Mouse (Mus musculus): ENCODE measurements around the gene Enpp6. TPM values are rescaled to one million over a fixed set of nuclear protein-coding genes. Genes with fewer than 3 reads are reported as not detected.

Gene Enpp6
- total and polyA plus RNA-seq, 3 experiments, result 2.9 to 5.9 (median 3.5) TPM

DNA sequence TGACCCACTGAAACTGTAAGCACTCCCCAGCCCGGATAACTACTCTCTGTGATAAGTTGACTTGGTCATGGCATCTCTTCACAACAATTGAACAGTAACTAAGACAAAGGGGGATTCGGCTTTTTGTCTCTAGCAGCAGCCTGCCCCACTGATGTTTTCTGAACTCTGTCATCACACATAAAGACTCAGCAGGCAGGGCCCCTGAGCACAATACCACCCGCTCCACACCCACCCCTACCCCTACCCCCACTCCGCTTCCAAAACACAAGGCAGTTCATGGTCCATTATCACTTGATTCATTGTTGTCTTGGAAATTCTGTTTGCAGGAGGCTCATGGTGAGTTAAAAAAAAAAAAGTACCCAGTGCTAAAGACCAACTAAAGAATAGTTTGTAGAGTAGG is 71.8 kb downstream of the Enpp6 start:
- WGBS, result 91% methylated on average over 4 of the region's 4 CpGs
- H3K27ac ChIP-seq, result no peak overlapping the region
- no peaks in the 10 kb centered on the region for H3K27me3 ChIP-seq (ENCODE audit: control insufficient read depth, insufficient read depth, low read length)
- no peak for DNase-seq
- intact Hi-C loops (cut with DNase I), result no loop called here
- H3K4me1 ChIP-seq (ENCODE audit: control insufficient read depth, insufficient read depth, low read length), result no peaks in the 10 kb centered on the region
- H3K4me3 ChIP-seq, result no peak overlapping the region
- H3K36me3 ChIP-seq (ENCODE audit: control insufficient read depth, insufficient read depth, low read length), result no peaks in the 10 kb centered on the region
- TF ChIP-seq CTCF (IDR thresholded peaks at IDR 0.05) (no peak), EP300 (IDR thresholded peaks at IDR 0.05; ENCODE audit: insufficient read depth, low read depth, low read length) (no peak), POLR2A (IDR thresholded peaks at IDR 0.05; ENCODE audit: insufficient read depth, low read depth, low read length) (no peak)
- H3K9ac ChIP-seq (ENCODE audit: low read depth, low read length), result no peak overlapping the region
- H3K79me2 ChIP-seq (replicated peaks; ENCODE audit: control insufficient read depth, insufficient read depth, low read length), result no peaks in the 10 kb centered on the region

- WGBS, result 90% methylated on average over 2 of the region's 2 CpGs
- H3K36me3 ChIP-seq (ENCODE audit: control insufficient read depth, insufficient read depth, low read length), result no peaks in the 10 kb centered on the region
- no peak overlapping the region for H3K9ac ChIP-seq (ENCODE audit: low read depth, low read length)
- H3K4me1 ChIP-seq (ENCODE audit: control insufficient read depth, insufficient read depth, low read length), result no peaks in the 10 kb centered on the region
- no peaks in the 10 kb centered on the region for H3K79me2 ChIP-seq (replicated peaks; ENCODE audit: control insufficient read depth, insufficient read depth, low read length)
- H3K27me3 ChIP-seq (ENCODE audit: control insufficient read depth, insufficient read depth, low read length), result no peaks in the 10 kb centered on the region
- TF ChIP-seq POLR2A (IDR thresholded peaks at IDR 0.05; ENCODE audit: insufficient read depth, low read depth, low read length) (no peak), EP300 (IDR thresholded peaks at IDR 0.05; ENCODE audit: insufficient read depth, low read depth, low read length) (no peak), CTCF (IDR thresholded peaks at IDR 0.05) (no peak)
- no peak for DNase-seq
- H3K4me3 ChIP-seq, result no peak overlapping the region
- H3K27ac ChIP-seq, result no peak overlapping the region
- intact Hi-C loops (cut with DNase I), result no loop called here
Measured at GRCm38 (mm10) chr8:47058971-47059370, 72.3 kb downstream of the Enpp6 start.

DNA sequence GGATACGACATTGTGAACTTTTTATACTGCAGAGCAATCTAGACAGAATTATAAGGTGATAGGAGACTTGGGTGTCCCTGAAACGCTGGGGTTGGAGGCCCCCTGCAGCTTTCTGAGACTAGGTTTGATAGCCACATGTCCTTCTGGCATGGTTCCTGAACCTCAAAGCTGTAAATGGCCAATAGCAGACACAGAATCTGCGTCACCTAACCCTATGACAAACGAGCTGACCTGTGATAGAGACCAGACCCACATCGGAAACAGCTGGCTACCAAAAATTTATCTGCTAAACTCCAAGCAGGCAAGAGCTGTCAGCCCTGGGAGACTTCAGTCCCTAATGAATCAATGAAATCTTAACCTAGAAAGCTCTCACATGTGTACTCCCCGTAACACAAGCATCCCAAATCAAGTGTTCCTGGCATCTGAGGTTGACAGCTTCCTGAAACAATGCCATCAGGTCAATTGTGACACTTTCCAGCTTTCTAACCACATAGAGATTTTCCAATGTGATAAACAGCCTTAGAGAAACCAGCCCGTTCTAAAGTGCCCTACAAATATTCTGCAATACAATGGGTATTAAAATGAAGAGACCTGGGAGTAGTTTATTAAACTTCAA is 74.5 kb downstream of the Enpp6 start:
- H3K4me3 ChIP-seq, result no peak overlapping the region
- H3K27ac ChIP-seq, result no peak overlapping the region
- H3K79me2 ChIP-seq (replicated peaks; ENCODE audit: control insufficient read depth, insufficient read depth, low read length), result no peaks in the 10 kb centered on the region
- TF ChIP-seq POLR2A (IDR thresholded peaks at IDR 0.05; ENCODE audit: insufficient read depth, low read depth, low read length) (no peak), CTCF (IDR thresholded peaks at IDR 0.05) (no peak)
- H3K4me1 ChIP-seq (ENCODE audit: control insufficient read depth, insufficient read depth, low read length), result no peaks in the 10 kb centered on the region
- WGBS, result 44% methylated on average over 7 of the region's 7 CpGs
- H3K36me3 ChIP-seq (ENCODE audit: control insufficient read depth, insufficient read depth, low read length), result no peaks in the 10 kb centered on the region
- H3K9ac ChIP-seq (ENCODE audit: low read depth, low read length), result no peak overlapping the region
- H3K27me3 ChIP-seq (ENCODE audit: control insufficient read depth, insufficient read depth, low read length), result no peaks in the 10 kb centered on the region
- intact Hi-C loops (cut with DNase I), result no loop called here
- no peak for DNase-seq

DNA sequence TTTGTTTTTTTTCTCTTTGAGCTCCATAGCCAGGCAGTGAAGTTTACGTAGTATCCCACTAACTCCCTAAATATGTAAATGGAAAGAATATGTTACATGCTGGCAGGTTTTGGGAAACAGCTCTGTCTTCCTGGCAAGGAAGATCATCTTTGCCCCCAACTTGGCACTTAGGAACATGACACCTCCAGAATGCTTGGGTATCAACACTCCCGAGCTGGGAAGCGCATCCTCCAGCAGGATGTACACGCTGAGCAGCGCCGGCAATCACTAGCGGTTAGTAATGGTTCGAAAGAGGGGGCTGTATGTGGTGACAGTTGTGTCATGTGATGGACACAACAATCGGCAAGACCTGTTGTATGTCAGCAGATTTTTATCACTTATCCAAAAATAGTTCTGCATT is 80.4 kb downstream of the Enpp6 start:
- Histone ChIP-seq H3K27me3 (ENCODE audit: control insufficient read depth, insufficient read depth, low read length) (peaks cover 1% of the 10 kb centered on the region; the same call in 1 of the 2 replicates), H3K9ac (ENCODE audit: low read depth, low read length) (no peak overlapping the region), H3K79me2 (replicated peaks; ENCODE audit: control insufficient read depth, insufficient read depth, low read length) (no peaks in the 10 kb centered on the region), H3K36me3 (ENCODE audit: control insufficient read depth, insufficient read depth, low read length) (no peaks in the 10 kb centered on the region), H3K4me1 (ENCODE audit: control insufficient read depth, insufficient read depth, low read length) (no peaks in the 10 kb centered on the region), H3K27ac (no peak overlapping the region), H3K4me3 (no peak overlapping the region)
- TF ChIP-seq CTCF (IDR thresholded peaks at IDR 0.05), result no peak
- intact Hi-C loops (cut with DNase I), result no loop called here
- WGBS, result 82% methylated on average over 9 of the region's 9 CpGs
- DNase-seq, result no peak

DNA sequence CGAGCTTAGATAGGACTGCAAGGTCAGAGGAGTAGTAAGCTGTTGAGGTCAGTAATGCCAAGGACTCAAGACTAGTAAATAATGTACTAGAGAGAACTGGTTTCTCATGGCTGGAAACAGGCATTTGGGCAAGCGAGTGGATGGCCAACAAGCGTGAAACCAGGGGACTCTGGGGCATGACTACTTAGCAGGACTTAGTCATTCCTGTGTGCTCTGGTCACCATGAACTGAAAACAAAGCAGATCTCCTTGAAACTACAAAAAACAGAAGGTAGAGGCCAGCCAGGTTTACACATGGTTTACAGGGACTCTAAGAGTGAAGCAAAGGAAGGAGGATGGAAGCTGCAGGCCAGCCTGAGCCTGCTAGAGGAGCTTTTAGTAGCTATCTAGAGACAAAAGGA is 82.9 kb downstream of the Enpp6 start:
- peaks cover 1% of the 10 kb centered on the region; the same call in 1 of the 2 replicates for H3K27me3 ChIP-seq (ENCODE audit: control insufficient read depth, insufficient read depth, low read length)
- H3K36me3 ChIP-seq (ENCODE audit: control insufficient read depth, insufficient read depth, low read length), result no peaks in the 10 kb centered on the region
- intact Hi-C loops (cut with DNase I), result no loop called here
- H3K79me2 ChIP-seq (replicated peaks; ENCODE audit: control insufficient read depth, insufficient read depth, low read length), result no peaks in the 10 kb centered on the region
- H3K4me3 ChIP-seq, result no peak overlapping the region
- DNase-seq, result no peak
- WGBS, result 80% methylated on average over 3 of the region's 3 CpGs
- TF ChIP-seq EP300 (IDR thresholded peaks at IDR 0.05; ENCODE audit: insufficient read depth, low read depth, low read length) (no peak), CTCF (IDR thresholded peaks at IDR 0.05) (no peak), POLR2A (IDR thresholded peaks at IDR 0.05; ENCODE audit: insufficient read depth, low read depth, low read length) (no peak)
- no peaks in the 10 kb centered on the region for H3K4me1 ChIP-seq (ENCODE audit: control insufficient read depth, insufficient read depth, low read length)
- H3K27ac ChIP-seq, result no peak overlapping the region
- no peak overlapping the region for H3K9ac ChIP-seq (ENCODE audit: low read depth, low read length)

DNA sequence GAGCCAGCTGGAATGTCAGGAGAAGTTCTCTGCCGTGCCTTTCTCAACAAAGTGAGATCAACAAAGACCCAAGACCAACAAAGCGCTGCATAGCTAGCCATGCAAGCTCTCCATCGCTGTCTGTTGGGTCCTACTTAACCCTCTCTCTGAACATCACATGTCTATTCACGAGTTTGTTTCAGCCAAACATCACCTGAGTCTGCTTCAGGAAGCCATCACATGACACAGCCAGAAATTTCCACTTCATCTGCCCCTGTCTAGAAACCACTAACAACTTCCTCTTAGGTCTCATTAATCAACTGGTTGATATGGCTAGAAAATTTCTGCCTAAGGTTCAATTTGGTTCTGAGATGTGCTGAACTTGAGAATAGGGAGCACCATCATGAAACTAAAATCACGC is 85.3 kb downstream of the Enpp6 start:
- H3K27me3 ChIP-seq (ENCODE audit: control insufficient read depth, insufficient read depth, low read length), result peaks cover 1% of the 10 kb centered on the region; the same call in 1 of the 2 replicates
- H3K9ac ChIP-seq (ENCODE audit: low read depth, low read length), result no peak overlapping the region
- H3K4me1 ChIP-seq (ENCODE audit: control insufficient read depth, insufficient read depth, low read length), result no peaks in the 10 kb centered on the region
- TF ChIP-seq EP300 (IDR thresholded peaks at IDR 0.05; ENCODE audit: insufficient read depth, low read depth, low read length) (no peak), POLR2A (IDR thresholded peaks at IDR 0.05; ENCODE audit: insufficient read depth, low read depth, low read length) (no peak), CTCF (IDR thresholded peaks at IDR 0.05) (no peak)
- H3K4me3 ChIP-seq, result no peak overlapping the region
- WGBS, result 89% methylated on average over 5 of the region's 5 CpGs
- no peaks in the 10 kb centered on the region for H3K36me3 ChIP-seq (ENCODE audit: control insufficient read depth, insufficient read depth, low read length)
- H3K27ac ChIP-seq, result no peak overlapping the region
- intact Hi-C loops (cut with DNase I), result no loop called here
- H3K79me2 ChIP-seq (replicated peaks; ENCODE audit: control insufficient read depth, insufficient read depth, low read length), result no peaks in the 10 kb centered on the region
- DNase-seq, result no peak

All from heart, adult 2 months (tissue).